Mouse (Mus musculus): ENCODE measurements around the gene Cdk5. TPM values are rescaled to one million over a fixed set of nuclear protein-coding genes. Genes with fewer than 3 reads are reported as not detected.

Cdk5 gene
- polyA plus RNA-seq, 1 experiment from 2014 or later: 46.4 TPM

DNA sequence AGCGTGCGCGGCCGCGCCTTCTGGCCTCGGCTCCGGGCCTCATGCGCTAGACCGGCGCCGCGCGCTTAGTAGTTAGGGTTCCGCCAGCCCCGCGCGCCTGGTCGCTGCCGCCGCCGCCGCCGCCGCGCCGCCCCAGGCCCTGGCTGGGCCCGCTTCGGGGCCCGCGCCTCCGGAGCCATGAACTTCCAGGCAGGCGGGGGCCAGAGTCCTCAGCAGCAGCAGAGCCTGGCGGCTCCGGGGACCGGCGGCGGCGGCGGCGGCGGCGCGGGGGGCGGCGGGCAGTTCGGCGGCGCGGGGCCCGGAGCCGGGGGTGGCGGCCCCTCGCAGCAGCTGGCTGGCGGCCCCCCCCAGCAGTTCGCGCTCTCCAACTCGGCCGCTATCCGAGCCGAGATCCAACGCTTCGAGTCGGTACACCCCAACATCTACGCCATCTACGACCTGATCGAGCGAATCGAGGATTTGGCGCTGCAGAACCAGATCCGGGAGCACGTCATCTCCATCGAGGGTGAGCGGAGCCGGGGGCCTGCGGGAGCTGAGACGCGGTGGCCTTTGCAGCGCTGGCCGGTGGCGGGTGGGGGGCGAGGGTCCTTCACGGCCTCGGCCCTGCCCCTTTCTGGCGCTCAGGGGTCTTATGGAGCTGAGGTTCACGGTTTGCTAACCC is 28.8 kb upstream of the Cdk5 start, which contains the start of gene Agap3:
Gene Agap3 (plus strand): TSS at position 148 of the 661 bp plus-strand sequence.
- H3K4me2 ChIP-seq (replicated peaks; ENCODE audit: low read depth, low read length): peak within 1 kb of the TSS; percentile 88
- peak within 1 kb of the TSS; percentile 87 for H3K4me3 ChIP-seq (ENCODE audit: low read depth, low read length)
- peak; percentile 1 for ATAC-seq (ENCODE audit: insufficient number of reproducible peaks, insufficient read depth, low FRiP score, low read depth)
- WGBS: under 1% methylated on average over 74 of the region's 85 CpGs
- H3K36me3 ChIP-seq (ENCODE audit: control insufficient read depth, insufficient read depth, low read length): no peaks in the 10 kb centered on the region
- H3K9me3 ChIP-seq (ENCODE audit: control insufficient read depth, low read depth, low read length): no peaks in the 10 kb centered on the region
- H3K4me1 ChIP-seq (ENCODE audit: control insufficient read depth, insufficient read depth, low read length): peaks cover 48% of the 10 kb centered on the region
- H3K27ac ChIP-seq (ENCODE audit: low read length): peak within 1 kb of the TSS; percentile 89
- H3K27me3 ChIP-seq (ENCODE audit: control insufficient read depth, insufficient read depth, low read length): no peaks in the 10 kb centered on the region
- H3K9ac ChIP-seq (replicated peaks; ENCODE audit: low read depth, low read length): peak within 1 kb of the TSS; percentile 96

GRCm38 (mm10) chr5:24451264-24452029 is 28.1 kb upstream of the Cdk5 start:
- peak overlapping the region; percentile 96 for H3K9ac ChIP-seq (replicated peaks; ENCODE audit: low read depth, low read length)
- peak overlapping the region; percentile 89 for H3K27ac ChIP-seq (ENCODE audit: low read length)
- peak overlapping the region; percentile 88 for H3K4me2 ChIP-seq (replicated peaks; ENCODE audit: low read depth, low read length)
- no peaks in the 10 kb centered on the region for H3K9me3 ChIP-seq (ENCODE audit: control insufficient read depth, low read depth, low read length)
- H3K36me3 ChIP-seq (ENCODE audit: control insufficient read depth, insufficient read depth, low read length): no peaks in the 10 kb centered on the region
- ATAC-seq (ENCODE audit: insufficient number of reproducible peaks, insufficient read depth, low FRiP score, low read depth): peak; percentile 81
- no peaks in the 10 kb centered on the region for H3K27me3 ChIP-seq (ENCODE audit: control insufficient read depth, insufficient read depth, low read length)
- peak overlapping the region; percentile 87 for H3K4me3 ChIP-seq (ENCODE audit: low read depth, low read length)
- WGBS: 1% methylated on average over 58 of the region's 66 CpGs
- H3K4me1 ChIP-seq (ENCODE audit: control insufficient read depth, insufficient read depth, low read length): peaks cover 48% of the 10 kb centered on the region

DNA sequence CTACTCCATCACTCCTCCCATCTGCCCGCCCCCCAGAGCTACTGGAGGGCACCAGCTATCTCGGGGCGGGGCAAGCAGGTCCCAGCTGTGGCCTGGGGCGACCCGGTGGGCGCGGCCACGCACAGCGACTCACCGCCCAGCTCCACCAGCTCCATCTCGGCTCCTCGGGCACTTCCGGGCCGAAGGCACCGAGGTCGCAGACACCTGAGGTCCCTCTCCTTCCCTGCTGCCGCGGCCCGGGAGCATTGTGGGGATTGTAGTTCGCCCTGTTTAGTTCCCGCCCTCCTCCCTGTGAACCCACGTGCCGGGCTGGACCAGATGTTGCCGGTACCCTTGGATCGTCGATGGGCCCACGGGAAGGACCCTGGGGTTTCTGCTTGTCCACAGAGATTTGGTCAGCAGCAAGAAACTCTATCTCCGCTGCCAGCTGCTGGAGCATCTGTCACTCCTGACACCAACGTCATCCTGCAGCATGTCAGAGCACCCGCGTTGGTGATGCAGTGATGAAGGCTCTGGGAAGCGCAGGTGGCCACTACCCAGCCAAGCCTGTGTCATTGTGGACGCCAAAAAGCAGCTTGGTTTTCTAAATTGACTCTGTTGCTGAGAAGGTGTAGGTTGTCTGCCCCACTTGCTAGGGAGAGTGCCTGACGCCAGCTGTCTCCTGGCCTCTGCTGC is 24.4 kb upstream of the Cdk5 start, which contains the start of gene Tmub1:
Gene Tmub1 (minus strand): TSS at position 231 of the 675 bp plus-strand sequence.
- H3K36me3 ChIP-seq (ENCODE audit: control insufficient read depth, insufficient read depth, low read length): peaks cover 5% of the 10 kb centered on the region
- peak within 1 kb of the TSS; percentile 38 for H3K9ac ChIP-seq (replicated peaks; ENCODE audit: low read depth, low read length)
- peak within 1 kb of the TSS; percentile 78 for H3K4me2 ChIP-seq (replicated peaks; ENCODE audit: low read depth, low read length)
- 3% methylated on average over 34 of the region's 34 CpGs for WGBS
- peaks cover 22% of the 10 kb centered on the region for H3K4me1 ChIP-seq (ENCODE audit: control insufficient read depth, insufficient read depth, low read length)
- 0 out of 2 replicates have a peak within 1 kb of the TSS, but pooled peaks have one; percentile 16 for H3K27ac ChIP-seq (ENCODE audit: low read length)
- H3K9me3 ChIP-seq (ENCODE audit: control insufficient read depth, low read depth, low read length): no peaks in the 10 kb centered on the region
- peak within 1 kb of the TSS; percentile 70 for H3K4me3 ChIP-seq (ENCODE audit: low read depth, low read length)
- peak; percentile 62 for ATAC-seq (ENCODE audit: insufficient number of reproducible peaks, insufficient read depth, low FRiP score, low read depth)
- H3K27me3 ChIP-seq (ENCODE audit: control insufficient read depth, insufficient read depth, low read length): no peaks in the 10 kb centered on the region

- H3K4me2 ChIP-seq (replicated peaks; ENCODE audit: low read depth, low read length): 0 out of 2 replicates have a peak overlapping the region, but pooled peaks have one; percentile 78
- H3K4me3 ChIP-seq (ENCODE audit: low read depth, low read length): no peak overlapping the region
- no peak for ATAC-seq (ENCODE audit: insufficient number of reproducible peaks, insufficient read depth, low FRiP score, low read depth)
Measured at GRCm38 (mm10) chr5:24446630-24447029, 23.3 kb upstream of the Cdk5 start.

GRCm38 (mm10) chr5:24445428-24446080 is 22.2 kb upstream of the Cdk5 start:
- Histone ChIP-seq H3K9me3 (ENCODE audit: control insufficient read depth, low read depth, low read length) (no peaks in the 10 kb centered on the region), H3K9ac (replicated peaks; ENCODE audit: low read depth, low read length) (peak overlapping the region; percentile 84; the same call in 1 of the 2 replicates), H3K27me3 (ENCODE audit: control insufficient read depth, insufficient read depth, low read length) (no peaks in the 10 kb centered on the region), H3K4me2 (replicated peaks; ENCODE audit: low read depth, low read length) (peak overlapping the region; percentile 93), H3K27ac (ENCODE audit: low read length) (peak overlapping the region; percentile 84), H3K4me3 (ENCODE audit: low read depth, low read length) (peak overlapping the region; percentile 81), H3K36me3 (ENCODE audit: control insufficient read depth, insufficient read depth, low read length) (peaks cover 21% of the 10 kb centered on the region), H3K4me1 (ENCODE audit: control insufficient read depth, insufficient read depth, low read length) (peaks cover 16% of the 10 kb centered on the region)
- 52% methylated on average over 20 of the region's 20 CpGs for WGBS
- peak; percentile 0; the same call in 1 of the 2 replicates for ATAC-seq (ENCODE audit: insufficient number of reproducible peaks, insufficient read depth, low FRiP score, low read depth)

More at GRCm38 (mm10) chr5:24446630-24447029, 23.3 kb upstream of the Cdk5 start:
- Histone ChIP-seq H3K36me3 (ENCODE audit: control insufficient read depth, insufficient read depth, low read length) (peaks cover 11% of the 10 kb centered on the region), H3K4me1 (ENCODE audit: control insufficient read depth, insufficient read depth, low read length) (peaks cover 22% of the 10 kb centered on the region), H3K9ac (replicated peaks; ENCODE audit: low read depth, low read length) (no peak overlapping the region), H3K27me3 (ENCODE audit: control insufficient read depth, insufficient read depth, low read length) (no peaks in the 10 kb centered on the region), H3K9me3 (ENCODE audit: control insufficient read depth, low read depth, low read length) (no peaks in the 10 kb centered on the region), H3K27ac (ENCODE audit: low read length) (no peak overlapping the region)
- WGBS: 85% methylated on average over 7 of the region's 7 CpGs

- H3K4me2 ChIP-seq (replicated peaks; ENCODE audit: low read depth, low read length): peak within 1 kb of the TSS; percentile 93
- no peaks in the 10 kb centered on the region for H3K27me3 ChIP-seq (ENCODE audit: control insufficient read depth, insufficient read depth, low read length)
- peaks cover 16% of the 10 kb centered on the region for H3K4me1 ChIP-seq (ENCODE audit: control insufficient read depth, insufficient read depth, low read length)
- no peaks in the 10 kb centered on the region for H3K9me3 ChIP-seq (ENCODE audit: control insufficient read depth, low read depth, low read length)
- H3K4me3 ChIP-seq (ENCODE audit: low read depth, low read length): peak within 1 kb of the TSS; percentile 81
- peak within 1 kb of the TSS; percentile 84 for H3K9ac ChIP-seq (replicated peaks; ENCODE audit: low read depth, low read length)
- peaks cover 27% of the 10 kb centered on the region for H3K36me3 ChIP-seq (ENCODE audit: control insufficient read depth, insufficient read depth, low read length)
- under 1% methylated on average over 60 of the region's 60 CpGs for WGBS
- H3K27ac ChIP-seq (ENCODE audit: low read length): peak within 1 kb of the TSS; percentile 84
- peak; percentile 87 for ATAC-seq (ENCODE audit: insufficient number of reproducible peaks, insufficient read depth, low FRiP score, low read depth)
Measured at GRCm38 (mm10) chr5:24444746-24445427, 21.6 kb upstream of the Cdk5 start, which contains the start of gene Fastk. TSS of gene Fastk (minus strand) at chr5:24445287.

DNA sequence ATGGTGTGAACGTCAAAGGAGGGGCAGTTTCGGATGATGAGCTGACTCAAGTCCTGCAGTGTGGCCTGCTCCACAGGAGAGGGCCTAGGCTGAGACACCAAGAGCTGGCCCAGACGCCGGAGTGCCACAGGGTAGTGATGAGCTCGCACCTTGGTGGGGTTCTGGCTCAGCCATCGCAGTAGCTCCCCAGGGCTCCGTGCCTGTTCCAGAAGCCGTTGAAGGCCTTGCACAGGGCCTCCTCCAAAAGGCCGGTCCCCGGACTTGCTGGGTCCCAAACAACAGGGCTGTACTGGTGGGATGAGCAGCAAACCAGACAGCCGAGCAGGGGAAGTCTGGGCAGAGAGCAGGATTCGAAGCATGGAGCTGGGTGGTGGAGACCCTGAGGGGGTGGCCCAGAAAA is 20.6 kb upstream of the Cdk5 start:
- WGBS: 84% methylated on average over 12 of the region's 12 CpGs
- Histone ChIP-seq H3K4me1 (ENCODE audit: control insufficient read depth, insufficient read depth, low read length) (peaks cover 16% of the 10 kb centered on the region), H3K36me3 (ENCODE audit: control insufficient read depth, insufficient read depth, low read length) (peaks cover 36% of the 10 kb centered on the region), H3K9me3 (ENCODE audit: control insufficient read depth, low read depth, low read length) (no peaks in the 10 kb centered on the region), H3K4me2 (replicated peaks; ENCODE audit: low read depth, low read length) (peak overlapping the region; percentile 93), H3K9ac (replicated peaks; ENCODE audit: low read depth, low read length) (peak overlapping the region; percentile 84), H3K27me3 (ENCODE audit: control insufficient read depth, insufficient read depth, low read length) (no peaks in the 10 kb centered on the region), H3K27ac (ENCODE audit: low read length) (no peak overlapping the region), H3K4me3 (ENCODE audit: low read depth, low read length) (peak overlapping the region; percentile 81)
- ATAC-seq (ENCODE audit: insufficient number of reproducible peaks, insufficient read depth, low FRiP score, low read depth): no peak
